In the genomic region with DNA sequence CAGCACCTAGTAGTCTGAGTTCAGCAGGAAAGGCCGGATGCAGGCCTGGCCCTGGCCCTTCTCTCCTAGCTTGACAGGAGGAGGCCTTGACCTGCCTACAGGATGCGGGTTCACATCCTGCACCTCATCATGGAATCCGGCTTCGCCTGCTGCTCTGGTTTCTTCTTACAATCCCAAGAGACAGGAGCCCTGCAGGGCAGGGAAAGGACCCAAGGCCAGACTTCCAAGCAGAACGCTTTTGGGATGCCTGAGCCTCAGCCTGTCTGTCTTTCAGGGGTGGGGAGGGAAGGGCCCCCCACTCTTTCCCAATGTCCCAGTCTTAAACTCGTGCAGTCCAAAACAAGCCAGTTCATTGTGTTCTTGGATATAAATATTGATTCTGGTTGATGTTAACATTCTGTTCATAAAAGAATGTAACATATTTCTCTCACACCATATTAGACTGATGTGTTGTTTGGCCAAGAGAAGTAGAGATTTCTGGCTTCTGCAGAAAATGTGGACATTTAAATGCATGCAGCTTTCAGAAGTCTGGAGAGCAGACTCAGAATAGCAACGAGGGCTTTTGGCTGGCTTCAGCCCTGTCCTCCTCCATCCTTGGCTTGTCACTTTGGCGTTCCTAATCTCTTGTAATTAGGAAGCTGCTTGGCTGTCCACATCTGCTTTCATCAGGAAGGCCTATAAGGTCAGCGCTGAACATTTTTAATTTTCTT, we compare ENCODE assay signal across 8 mouse cellular contexts.
A peak's percentile ranks its signal among the peaks of the same experiment; 100 is the strongest.
DNase-seq lines count a peak whose midpoint lies in the region; TF ChIP-seq lines count a peak whose summit lies in the region.

No protein-coding gene starts in this region.

- WGBS in kidney, adult 2 months: 49% methylated on average over 9 of the region's 9 CpGs

- DNase-seq in urinary bladder, postnatal 14 days (ENCODE audit: low spot score): peak; percentile 30
- no peak for DNase-seq in urinary bladder, adult 2 months (ENCODE audit: low spot score)
- DNase-seq in heart, adult 9 months (ENCODE audit: low spot score in 2 of 2): peak; percentile 73 to 89
- DNase-seq in kidney, adult 2 months: peak; percentile 84
- peak; percentile 57 for DNase-seq in lung, postnatal 14 days
- DNase-seq in yolk sac, embryonic 10.5 days (ENCODE audit: low spot score): peak; percentile 31
- no peak for DNase-seq in T-cell, adult 2 months (ENCODE audit: low spot score)
- DNase-seq in spleen, adult 12 weeks (ENCODE audit: low spot score): no peak

- H3K4me3 ChIP-seq in kidney, adult 2 months (ENCODE audit: insufficient read depth, low read depth, low read length): no peak overlapping the region

- peaks cover 12% of the 10 kb centered on the region; the same call in 1 of the 2 replicates for H3K4me1 ChIP-seq in kidney, adult 2 months (ENCODE audit: control insufficient read depth, insufficient read depth, low read length)

- no peaks in the 10 kb centered on the region for H3K27me3 ChIP-seq in kidney, adult 2 months (replicated peaks; ENCODE audit: control insufficient read depth, insufficient read depth, low read length)

- H3K36me3 ChIP-seq in kidney, adult 2 months (ENCODE audit: control insufficient read depth, insufficient read depth, low read length): no peaks in the 10 kb centered on the region

- no peak for TF ChIP-seq CTCF in kidney, adult 2 months (conservative IDR thresholded peaks at IDR 0.05; ENCODE audit: insufficient read depth, insufficient read length, low read depth, low read length)

- no peak for TF ChIP-seq POLR2A in kidney, adult 2 months (IDR thresholded peaks at IDR 0.05; ENCODE audit: low read depth, low read length)

- H3K27ac ChIP-seq in kidney, adult 2 months (ENCODE audit: insufficient read depth, low read depth, low read length): peak overlapping the region; percentile 74

Comparison
In these comparisons a context has a peak if more than half of its experiments do, and no peak if none do; other contexts are left out.
1. DNase-seq: peak in urinary bladder, postnatal 14 days (single experiment), heart, adult 9 months (2 of 2), kidney, adult 2 months (single experiment), lung, postnatal 14 days (single experiment) and yolk sac, embryonic 10.5 days (single experiment); none in urinary bladder, adult 2 months (single experiment), T-cell, adult 2 months (single experiment) and spleen, adult 12 weeks (single experiment).